Mouse (Mus musculus): ENCODE data around the gene Polr1c. TPM values are rescaled to one million over a fixed set of nuclear protein-coding genes. Genes with fewer than 3 reads are reported as not detected.

The Polr1c gene
- polyA plus RNA-seq, 1 experiment, result 29.9 TPM

DNA sequence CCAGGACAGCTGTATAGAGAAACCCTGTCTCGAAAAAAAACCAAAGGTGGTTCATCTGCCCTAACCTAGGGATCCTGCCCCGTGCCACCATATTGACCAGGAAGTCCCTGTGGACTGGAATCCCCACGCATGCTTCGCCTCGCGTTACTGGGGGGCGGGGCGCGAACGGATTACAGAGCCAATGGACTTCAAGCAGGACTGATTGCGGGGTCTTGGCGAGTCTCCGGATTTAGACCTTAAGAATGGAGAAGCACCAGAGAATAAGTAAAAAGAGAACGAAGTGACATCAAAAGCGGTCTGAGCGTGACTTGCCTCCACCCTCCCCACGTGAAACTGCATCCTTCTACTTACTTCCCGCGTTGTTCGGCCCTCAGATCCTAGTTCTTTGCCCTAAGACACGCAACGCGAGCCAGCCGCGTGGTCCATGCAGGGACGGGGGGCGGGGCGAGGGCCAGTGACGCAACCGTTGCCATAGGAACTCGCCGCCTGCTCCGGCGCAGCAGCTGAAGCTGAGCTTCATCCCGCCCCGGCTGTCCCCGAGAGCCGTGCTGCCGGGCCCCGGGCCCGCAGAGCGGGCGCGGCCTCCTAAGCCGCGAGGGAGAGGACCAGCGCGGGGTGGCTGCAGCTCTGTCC is 5.7 kb upstream of the Polr1c start, which contains the start of gene Lrrc73:
TSS of gene Lrrc73 (plus strand) at position 80 of the 633 bp plus-strand sequence.
- Histone ChIP-seq H3K4me1 (ENCODE audit: control insufficient read depth, insufficient read depth, low read length) (peaks cover 6% of the 10 kb centered on the region; the same call in 1 of the 2 replicates), H3K27ac (ENCODE audit: insufficient read depth, low read depth, low read length) (no peak within 1 kb of the TSS), H3K4me3 (ENCODE audit: insufficient read depth, low read length) (peak within 1 kb of the TSS; percentile 60)
- no peak for TF ChIP-seq CTCF (IDR thresholded peaks at IDR 0.05; ENCODE audit: low read depth, low read length)
- no peak for TF ChIP-seq POLR2A (IDR thresholded peaks at IDR 0.05; ENCODE audit: borderline replicate concordance, low read depth, low read length)

DNA sequence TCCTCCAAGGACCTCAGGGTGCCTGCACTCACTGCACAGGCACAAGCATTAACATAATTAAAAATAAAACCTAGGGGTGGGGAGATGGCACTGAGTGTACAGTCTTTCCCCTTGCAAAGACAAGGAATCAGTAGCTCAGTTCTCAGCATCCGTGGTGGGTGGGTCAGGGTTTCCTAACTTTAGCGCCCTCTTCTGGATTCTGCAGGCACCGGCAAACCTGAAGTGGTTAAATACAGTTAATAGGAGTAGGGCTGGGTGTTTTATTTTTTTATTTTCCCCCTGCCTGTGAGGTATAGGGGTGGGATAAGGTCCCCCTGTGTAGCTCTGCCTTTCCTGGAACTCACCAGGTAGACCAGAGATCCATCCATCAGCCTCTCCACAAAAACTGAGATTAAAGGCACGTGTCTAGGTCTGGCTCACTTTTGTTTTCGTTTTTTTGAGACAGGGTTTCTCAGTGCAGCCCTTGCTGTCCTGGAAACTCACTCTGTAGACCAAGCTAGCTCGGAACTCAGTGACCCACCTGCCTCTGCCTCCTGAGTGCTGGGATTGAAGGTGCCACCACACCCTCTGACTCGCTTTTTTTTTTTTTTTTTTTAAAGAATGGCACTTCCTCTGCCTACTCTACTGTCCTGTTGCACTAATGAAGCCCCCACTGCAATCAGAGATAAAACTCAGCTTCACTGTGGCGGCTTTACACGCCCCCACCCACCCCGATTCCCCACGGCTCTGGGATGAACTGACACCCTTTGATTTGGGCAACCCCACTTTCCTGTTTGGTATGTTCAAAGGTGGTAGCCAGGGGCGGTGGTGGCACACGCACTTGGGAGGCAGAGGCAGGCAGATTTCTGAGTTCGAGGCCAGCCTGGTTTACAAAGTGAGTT is 5.0 kb upstream of the Polr1c start:
- Histone ChIP-seq H3K4me3 (ENCODE audit: insufficient read depth, low read length) (peak overlapping the region; percentile 60), H3K27ac (ENCODE audit: insufficient read depth, low read depth, low read length) (no peak overlapping the region), H3K4me1 (ENCODE audit: control insufficient read depth, insufficient read depth, low read length) (peaks cover 6% of the 10 kb centered on the region; the same call in 1 of the 2 replicates)
- TF ChIP-seq POLR2A (IDR thresholded peaks at IDR 0.05; ENCODE audit: borderline replicate concordance, low read depth, low read length) (no peak), CTCF (IDR thresholded peaks at IDR 0.05; ENCODE audit: low read depth, low read length) (peak; percentile 48)

DNA sequence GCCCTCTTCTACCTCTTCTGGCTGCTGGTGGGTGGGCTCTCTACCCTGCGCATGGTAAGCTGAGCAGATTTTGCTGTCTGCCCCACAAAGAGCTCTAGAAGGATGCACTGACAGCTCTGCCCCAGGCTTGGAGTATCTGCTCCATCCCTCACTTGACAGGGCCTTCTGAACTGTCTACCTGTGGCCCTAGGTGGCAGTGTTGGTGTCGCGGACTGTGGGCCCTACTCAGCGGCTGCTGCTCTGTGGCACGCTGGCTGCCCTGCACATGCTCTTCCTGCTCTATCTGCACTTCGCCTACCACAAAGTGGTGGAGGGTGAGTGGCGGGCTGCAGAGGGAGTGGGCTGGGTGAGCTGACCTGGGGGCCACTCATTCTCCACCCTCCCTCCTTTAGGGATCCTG is 3.3 kb upstream of the Polr1c start:
- TF ChIP-seq CTCF (IDR thresholded peaks at IDR 0.05; ENCODE audit: low read depth, low read length) (no peak), POLR2A (IDR thresholded peaks at IDR 0.05; ENCODE audit: borderline replicate concordance, low read depth, low read length) (no peak)
- H3K4me3 ChIP-seq (ENCODE audit: insufficient read depth, low read length), result no peak overlapping the region
- H3K27ac ChIP-seq (ENCODE audit: insufficient read depth, low read depth, low read length), result no peak overlapping the region
- H3K4me1 ChIP-seq (ENCODE audit: control insufficient read depth, insufficient read depth, low read length), result peaks cover 11% of the 10 kb centered on the region

DNA sequence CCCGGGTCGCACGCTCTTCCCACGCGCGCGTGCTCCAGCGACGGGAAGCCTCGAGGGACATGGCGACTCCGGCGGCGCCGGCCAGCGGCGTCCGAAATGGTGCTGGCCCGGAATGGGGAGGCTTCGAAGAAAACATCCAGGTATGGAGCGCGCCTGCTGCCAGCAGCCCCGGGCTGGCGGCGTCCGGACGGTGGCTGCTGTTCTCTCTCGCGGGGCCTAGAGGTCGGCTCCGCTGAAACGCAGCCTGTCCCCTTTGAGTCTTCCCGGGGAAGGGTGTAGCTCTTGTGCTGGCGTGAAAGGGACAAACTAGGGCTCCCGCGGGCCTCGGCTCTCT is 302 bp upstream of the Polr1c start:
- peak overlapping the region; percentile 73 for H3K4me3 ChIP-seq (ENCODE audit: insufficient read depth, low read length)
- H3K4me1 ChIP-seq (ENCODE audit: control insufficient read depth, insufficient read depth, low read length), result peaks cover 9% of the 10 kb centered on the region
- TF ChIP-seq CTCF (IDR thresholded peaks at IDR 0.05; ENCODE audit: low read depth, low read length), result no peak
- TF ChIP-seq POLR2A (IDR thresholded peaks at IDR 0.05; ENCODE audit: borderline replicate concordance, low read depth, low read length), result no peak
- H3K27ac ChIP-seq (ENCODE audit: insufficient read depth, low read depth, low read length), result peak overlapping the region; percentile 40

DNA sequence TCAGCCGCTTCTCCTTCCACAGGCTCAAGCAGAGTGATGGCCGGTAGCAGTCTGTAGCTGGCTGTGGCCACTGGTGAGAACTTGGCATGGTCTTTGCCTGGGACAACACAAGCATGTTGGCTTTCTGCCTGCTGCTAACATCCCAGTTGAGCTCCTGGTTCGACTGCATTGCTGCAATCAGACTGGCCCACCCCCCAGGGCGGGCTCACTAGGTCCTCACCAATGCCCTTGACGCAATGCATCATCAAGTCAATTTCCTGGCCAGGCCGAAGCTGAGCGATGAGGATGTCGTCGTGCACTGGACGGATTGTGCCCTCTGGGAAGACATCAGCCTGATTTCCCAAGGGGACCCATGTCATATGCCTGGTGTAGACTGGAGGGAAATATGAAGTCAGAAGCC is 3.3 kb downstream of the Polr1c start:
- Histone ChIP-seq H3K4me1 (ENCODE audit: control insufficient read depth, insufficient read depth, low read length) (peaks cover 9% of the 10 kb centered on the region), H3K27ac (ENCODE audit: insufficient read depth, low read depth, low read length) (no peak overlapping the region), H3K4me3 (ENCODE audit: insufficient read depth, low read length) (no peak overlapping the region)
- TF ChIP-seq POLR2A (IDR thresholded peaks at IDR 0.05; ENCODE audit: borderline replicate concordance, low read depth, low read length) (no peak), CTCF (IDR thresholded peaks at IDR 0.05; ENCODE audit: low read depth, low read length) (no peak)

DNA sequence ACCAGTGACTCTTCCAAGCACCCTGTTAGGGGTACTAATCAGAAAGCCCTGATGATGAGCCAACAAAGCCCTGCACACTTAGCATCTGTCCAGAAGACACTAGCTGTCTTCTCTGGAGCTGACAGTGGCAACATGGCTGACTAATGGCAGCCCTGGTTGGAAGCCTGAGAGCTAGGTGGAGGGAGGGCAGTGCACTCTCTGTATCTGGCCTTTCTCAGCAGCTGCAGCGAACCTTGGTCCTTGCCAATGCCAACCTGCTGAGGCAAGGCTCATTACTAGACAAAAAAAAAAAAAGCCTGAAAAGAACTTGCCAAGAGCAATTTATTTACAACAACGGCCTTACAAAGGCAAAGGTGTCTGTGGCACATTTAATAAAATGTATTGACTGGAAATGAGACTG is 4.2 kb downstream of the Polr1c start:
- TF ChIP-seq POLR2A (IDR thresholded peaks at IDR 0.05; ENCODE audit: borderline replicate concordance, low read depth, low read length) (no peak), CTCF (IDR thresholded peaks at IDR 0.05; ENCODE audit: low read depth, low read length) (no peak)
- no peak overlapping the region for H3K4me3 ChIP-seq (ENCODE audit: insufficient read depth, low read length)
- H3K4me1 ChIP-seq (ENCODE audit: control insufficient read depth, insufficient read depth, low read length), result peaks cover 6% of the 10 kb centered on the region
- no peak overlapping the region for H3K27ac ChIP-seq (ENCODE audit: insufficient read depth, low read depth, low read length)

DNA sequence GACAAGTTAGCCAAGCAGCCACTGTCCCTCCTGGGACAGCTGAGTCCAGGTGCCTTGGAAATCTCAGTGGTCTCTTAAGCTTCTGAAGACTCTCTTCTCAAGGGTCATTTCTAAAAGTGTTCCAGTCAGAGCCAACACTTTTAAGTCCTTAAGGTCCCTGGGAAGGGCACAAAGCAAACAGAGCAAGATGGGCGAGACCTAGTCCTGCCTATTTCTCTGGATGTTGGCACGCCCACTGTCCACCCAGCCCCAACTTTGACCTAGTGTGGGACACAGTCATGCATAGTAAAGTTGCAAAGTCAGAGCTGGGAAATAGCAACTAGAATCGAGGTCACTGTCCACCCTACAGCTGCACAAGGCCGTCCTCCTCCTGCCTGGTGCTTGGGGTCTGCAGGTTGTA is 4.9 kb downstream of the Polr1c start:
- H3K4me3 ChIP-seq (ENCODE audit: insufficient read depth, low read length), result no peak overlapping the region
- TF ChIP-seq CTCF (IDR thresholded peaks at IDR 0.05; ENCODE audit: low read depth, low read length) (no peak), POLR2A (IDR thresholded peaks at IDR 0.05; ENCODE audit: borderline replicate concordance, low read depth, low read length) (no peak)
- H3K4me1 ChIP-seq (ENCODE audit: control insufficient read depth, insufficient read depth, low read length), result peaks cover 6% of the 10 kb centered on the region
- H3K27ac ChIP-seq (ENCODE audit: insufficient read depth, low read depth, low read length), result no peak overlapping the region

DNA sequence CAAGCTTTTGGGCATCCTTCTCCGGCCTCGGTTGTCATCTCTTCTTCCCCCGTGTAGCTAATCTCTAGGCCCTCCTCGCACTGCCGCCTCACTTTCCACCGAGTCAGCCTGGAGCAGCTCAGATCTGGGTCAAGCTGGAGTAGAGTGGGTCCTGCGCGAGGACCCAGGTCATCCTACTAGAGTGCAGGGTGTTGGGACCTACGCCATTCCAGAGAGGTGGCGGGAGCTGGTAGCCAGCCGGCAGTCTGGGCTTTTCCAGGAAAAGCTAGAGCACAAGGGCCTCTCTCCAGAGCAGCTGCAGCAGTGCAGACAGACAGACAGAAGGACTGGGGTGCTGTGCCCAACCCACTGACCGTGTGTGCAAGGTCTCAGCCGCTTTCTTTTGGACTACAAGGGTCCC is 5.6 kb downstream of the Polr1c start:
- Histone ChIP-seq H3K27ac (ENCODE audit: insufficient read depth, low read depth, low read length) (no peak overlapping the region), H3K4me1 (ENCODE audit: control insufficient read depth, insufficient read depth, low read length) (peaks cover 6% of the 10 kb centered on the region), H3K4me3 (ENCODE audit: insufficient read depth, low read length) (no peak overlapping the region)
- TF ChIP-seq CTCF (IDR thresholded peaks at IDR 0.05; ENCODE audit: low read depth, low read length) (no peak), POLR2A (IDR thresholded peaks at IDR 0.05; ENCODE audit: borderline replicate concordance, low read depth, low read length) (no peak)

DNA sequence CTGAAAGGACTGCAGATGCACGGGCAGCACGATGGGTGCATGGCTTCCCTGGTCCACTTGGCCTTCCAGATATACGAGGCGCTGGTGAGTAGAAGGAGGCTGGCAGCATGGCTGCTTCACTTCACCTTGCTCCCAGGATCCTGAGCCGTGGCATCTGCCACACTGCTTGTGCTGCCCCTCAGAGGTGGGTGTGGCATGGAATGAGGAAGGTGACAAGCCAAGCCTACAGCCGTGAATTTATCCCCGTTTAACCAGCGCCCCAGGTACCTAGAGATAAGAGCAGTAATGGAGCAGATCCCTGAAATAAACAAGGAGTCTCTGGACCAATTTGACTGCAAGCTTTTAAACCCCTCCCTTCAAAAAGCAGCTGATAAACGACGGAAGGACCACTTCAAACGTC is 6.4 kb downstream of the Polr1c start:
- H3K4me3 ChIP-seq (ENCODE audit: insufficient read depth, low read length), result no peak overlapping the region
- H3K4me1 ChIP-seq (ENCODE audit: control insufficient read depth, insufficient read depth, low read length), result peaks cover under 1% of the 10 kb centered on the region
- no peak for TF ChIP-seq POLR2A (IDR thresholded peaks at IDR 0.05; ENCODE audit: borderline replicate concordance, low read depth, low read length)
- no peak for TF ChIP-seq CTCF (IDR thresholded peaks at IDR 0.05; ENCODE audit: low read depth, low read length)
- H3K27ac ChIP-seq (ENCODE audit: insufficient read depth, low read depth, low read length), result no peak overlapping the region

DNA sequence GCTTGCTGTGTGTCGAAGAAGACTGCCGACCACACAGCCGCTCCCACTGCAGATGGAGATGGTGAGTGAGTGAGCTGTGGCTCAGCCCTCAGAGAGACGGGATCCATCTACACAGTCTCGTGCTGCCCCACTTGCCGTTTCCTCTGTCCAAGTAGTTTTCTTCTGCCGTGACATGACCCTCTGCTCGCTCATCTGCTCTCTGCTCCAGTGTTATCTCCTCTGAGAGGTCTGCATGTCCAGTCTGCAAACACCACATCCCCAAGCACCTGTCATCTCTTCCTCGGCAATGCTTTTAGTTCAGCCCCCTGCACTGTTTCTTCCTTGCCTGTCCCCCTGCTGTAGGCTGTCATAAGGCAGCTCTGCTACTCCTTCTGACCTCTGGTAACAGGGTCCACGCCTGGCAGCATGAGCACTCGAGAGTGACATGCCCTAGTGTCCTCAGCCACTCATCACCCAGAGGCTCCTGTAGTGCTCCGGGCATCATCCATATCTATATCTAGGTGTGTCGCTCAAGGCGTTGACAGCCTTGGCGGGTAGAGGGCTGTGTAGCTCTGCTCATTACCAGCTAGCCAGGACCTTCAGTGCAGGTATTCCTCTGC is 8.2 kb downstream of the Polr1c start:
- no peak for TF ChIP-seq POLR2A (IDR thresholded peaks at IDR 0.05; ENCODE audit: borderline replicate concordance, low read depth, low read length)
- no peak for TF ChIP-seq CTCF (IDR thresholded peaks at IDR 0.05; ENCODE audit: low read depth, low read length)
- Histone ChIP-seq H3K4me1 (ENCODE audit: control insufficient read depth, insufficient read depth, low read length) (no peaks in the 10 kb centered on the region), H3K4me3 (ENCODE audit: insufficient read depth, low read length) (no peak overlapping the region), H3K27ac (ENCODE audit: insufficient read depth, low read depth, low read length) (no peak overlapping the region)

Data from bone marrow macrophage, adult 2 months (primary cell).